Mouse (Mus musculus) G1E (cell line): ENCODE data around the gene Cd248.

ENCODE experiments used
- CTCF ChIP-seq: IDR thresholded peaks from 2 replicates; pipeline ENCODE4 v1.5.1; 2012; ENCODE audit warnings: low read depth, low read length, inconsistent platforms, mixed read lengths
- GATA1 ChIP-seq: IDR thresholded peaks from 2 replicates; pipeline ENCODE4 v1.6.1; 2012; ENCODE audit warnings: borderline replicate concordance, low read length, inconsistent platforms, mixed read lengths

DNA sequence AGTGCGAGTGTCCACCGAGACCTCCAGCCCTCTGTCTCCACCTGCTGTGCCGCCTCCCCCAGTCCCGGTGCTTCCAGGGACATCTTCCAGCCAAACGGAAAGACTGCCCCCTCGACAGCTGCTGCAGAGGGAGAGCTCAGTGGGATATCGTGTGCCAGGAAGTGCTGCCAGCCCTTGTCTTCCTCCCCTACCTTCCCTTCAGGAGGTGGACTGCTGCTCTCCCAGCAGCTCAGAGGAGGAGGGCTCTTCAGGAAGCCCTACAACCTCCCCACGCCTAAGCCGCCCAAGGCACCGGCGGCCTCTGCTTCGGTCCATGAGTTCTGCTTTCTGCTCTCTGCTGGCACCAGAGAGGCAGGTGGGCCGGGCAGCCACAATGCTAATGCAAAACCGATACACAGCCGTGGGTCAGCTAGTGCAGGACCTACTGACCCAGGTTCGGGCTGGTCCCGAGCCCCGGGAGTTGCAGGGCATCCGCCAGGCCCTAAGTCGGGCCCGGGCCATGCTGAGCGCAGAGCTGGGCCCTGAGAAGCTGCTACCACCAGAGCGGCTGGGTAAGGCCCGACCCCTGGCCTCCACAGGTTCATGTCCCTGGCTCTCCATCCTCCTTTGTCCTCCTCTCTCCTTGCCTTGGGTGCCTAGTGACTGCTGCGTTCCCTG, 15.6 kb upstream of the Cd248 start:
- TF ChIP-seq GATA1 (no peak), CTCF (no peak)
